Mouse (Mus musculus) kidney, adult 11 months (tissue): ENCODE measurements around the gene Lsm2.
A peak's percentile ranks its signal among the peaks of the same experiment; 100 is the strongest.
"Not testable (repeated sequence)": the region's sequence is repeated elsewhere in the genome, so short reads cannot be mapped to it uniquely, and the experiment has no call there.

Experiments used
- DNase-seq: peaks from one replicate; pipeline ENCODE4 v3.0.0; 2022

Gene Lsm2

GRCm38 (mm10) chr17:34957291-34957690, 24.4 kb upstream of the Lsm2 start:
- not testable (repeated sequence) for DNase-seq

GRCm38 (mm10) chr17:34957966-34958365, 23.7 kb upstream of the Lsm2 start:
- not testable (repeated sequence) for DNase-seq

- DNase-seq = not testable (repeated sequence)
Measured at GRCm38 (mm10) chr17:34958734-34959129, 22.9 kb upstream of the Lsm2 start.

GRCm38 (mm10) chr17:34959130-34959778, 22.4 kb upstream of the Lsm2 start, which contains the start of gene Hspa1b:
Gene Hspa1b, minus strand, starts transcription at chr17:34959238.
- peak; percentile 92 for DNase-seq

GRCm38 (mm10) chr17:34959881-34960515, 21.7 kb upstream of the Lsm2 start:
- DNase-seq = peak; percentile 77

- DNase-seq = no peak
Measured at GRCm38 (mm10) chr17:34960702-34961493, 20.8 kb upstream of the Lsm2 start.

GRCm38 (mm10) chr17:34962125-34962524, 19.5 kb upstream of the Lsm2 start:
- DNase-seq = no peak

GRCm38 (mm10) chr17:34962841-34963240, 18.8 kb upstream of the Lsm2 start:
- DNase-seq = no peak

GRCm38 (mm10) chr17:34964640-34965049, 17.0 kb upstream of the Lsm2 start:
- peak; percentile 81 for DNase-seq

GRCm38 (mm10) chr17:34965627-34966026, 16.0 kb upstream of the Lsm2 start:
- no peak for DNase-seq

GRCm38 (mm10) chr17:34969822-34970221, 11.8 kb upstream of the Lsm2 start, which contains the start of gene Gm20481:
Gene Gm20481, plus strand, starts transcription at chr17:34969912.
- DNase-seq = not testable (repeated sequence)

- DNase-seq = peak; percentile 15
Measured at GRCm38 (mm10) chr17:34970850-34971249, 10.8 kb upstream of the Lsm2 start.

GRCm38 (mm10) chr17:34971694-34972068, 10.0 kb upstream of the Lsm2 start:
- not testable (repeated sequence) for DNase-seq

- DNase-seq = peak; percentile 96
Measured at GRCm38 (mm10) chr17:34972069-34972749, 9.5 kb upstream of the Lsm2 start, which contains the start of the genes Hspa1a and Hspa1l. Gene Hspa1a, minus strand, starts transcription at chr17:34972156. Gene Hspa1l, plus strand, starts transcription at chr17:34972703.

- DNase-seq = peak; percentile 41
Measured at GRCm38 (mm10) chr17:34975581-34976492, 5.8 kb upstream of the Lsm2 start.

GRCm38 (mm10) chr17:34977000-34977399, 4.7 kb upstream of the Lsm2 start:
- peak; percentile 3 for DNase-seq

GRCm38 (mm10) chr17:34978239-34978638, 3.4 kb upstream of the Lsm2 start:
- DNase-seq = peak; percentile 14

GRCm38 (mm10) chr17:34979631-34980030, 2.0 kb upstream of the Lsm2 start:
- no peak for DNase-seq

- DNase-seq = peak; percentile 69
Measured at GRCm38 (mm10) chr17:34980655-34981054, 1.0 kb upstream of the Lsm2 start.

GRCm38 (mm10) chr17:34982328-34982727, 666 bp downstream of the Lsm2 start:
- DNase-seq = no peak

- DNase-seq = peak; percentile 2
Measured at GRCm38 (mm10) chr17:34984218-34984617, 2.6 kb downstream of the Lsm2 start.

- DNase-seq = no peak
Measured at GRCm38 (mm10) chr17:34994751-34995150, 13.1 kb downstream of the Lsm2 start.
